Mouse (Mus musculus) forebrain, embryonic 16.5 days (tissue): ENCODE measurements around the gene 1600014C10Rik. TPM values are rescaled to one million over a fixed set of nuclear protein-coding genes. Genes with fewer than 3 reads are reported as not detected.

Experiments used
- ATAC-seq: fragments of 200-750 bp; cut with Nextera tagmentation; 2 replicates; pipeline ENCODE4 v1.8.0; 2017; ENCODE audit warnings: mild to moderate bottlenecking, moderate library complexity
- H3K27ac ChIP-seq: fragments of 300-500 bp; sonication (generic); 2 replicates; pipeline ENCODE4 v1.5.1; 2014; ENCODE audit warnings: low read length, control low read depth
- H3K27me3 ChIP-seq: fragments of 300-500 bp; sonication (generic); replicated peaks from 2 replicates; pipeline ENCODE4 v1.6.1; 2014; ENCODE audit warnings: low read length; ENCODE audit not compliant: control insufficient read depth, insufficient read depth
- H3K36me3 ChIP-seq: fragments of 300-500 bp; sonication (generic); 2 replicates; pipeline ENCODE4 v1.6.1; 2014; ENCODE audit not compliant: control insufficient read depth, insufficient read depth
- H3K4me1 ChIP-seq: fragments of 300-500 bp; sonication (generic); replicated peaks from 2 replicates; pipeline ENCODE4 v1.6.1; 2014; ENCODE audit warnings: low read length; ENCODE audit not compliant: control insufficient read depth, insufficient read depth
- H3K4me2 ChIP-seq: fragments of 300-500 bp; sonication (generic); 2 replicates; pipeline ENCODE4 v1.6.1; 2014; ENCODE audit warnings: mild to moderate bottlenecking, low read length, control low read depth
- H3K4me3 ChIP-seq: fragments of 300-500 bp; sonication (generic); replicated peaks from 2 replicates; pipeline ENCODE4 v1.5.1; 2014; ENCODE audit warnings: mild to moderate bottlenecking, low read length, control low read depth
- H3K9ac ChIP-seq: fragments of 300-500 bp; sonication (generic); replicated peaks from 2 replicates; pipeline ENCODE4 v1.6.1; 2014; ENCODE audit warnings: low read depth, low read length, control low read depth
- H3K9me3 ChIP-seq: fragments of 300-500 bp; sonication (generic); 2 replicates; pipeline ENCODE4 v1.6.1; 2016; ENCODE audit warnings: low read length; ENCODE audit not compliant: control insufficient read depth
- WGBS: fragments of 180-500 bp; shearing (Covaris S2); extraction: QIAGEN DNeasy Blood & Tissue Kit; methylation state at CpG from one replicate; pipeline ENCODE4 v1.1.7; 2014; 5-methylcytosine and 5-hydroxymethylcytosine counted together
- polyA plus RNA-seq: library from polyadenylated mRNA; unstranded; fragments of >200 nt; fragmentation: Nextera tagmentation; extraction: Ambion mirVana; gene quantifications from 2 replicates; pipeline ENCODE4 v1.2.1, GENCODE M21; 2015

The 1600014C10Rik gene
- polyA plus RNA-seq, 1 experiment from 2014 or later: 18.7 TPM

- H3K4me1 ChIP-seq: 0 out of 2 replicates have a peak, but pooled peaks cover 3% of the 10 kb centered on the region
- no peaks in the 10 kb centered on the region for H3K36me3 ChIP-seq
- no peak for ATAC-seq
- no peak overlapping the region for H3K27ac ChIP-seq
- no peaks in the 10 kb centered on the region for H3K27me3 ChIP-seq
- no peak overlapping the region for H3K4me3 ChIP-seq
- H3K9ac ChIP-seq: no peak overlapping the region
- H3K4me2 ChIP-seq: no peak overlapping the region
- WGBS: 25% methylated on average over 2 of the region's 2 CpGs
- no peaks in the 10 kb centered on the region for H3K9me3 ChIP-seq
Measured at GRCm38 (mm10) chr7:38205801-38206200, 22.8 kb downstream of the 1600014C10Rik start.

GRCm38 (mm10) chr7:38206564-38206963 lies 23.5 kb downstream of the 1600014C10Rik start:
- 78% methylated on average over 3 of the region's 3 CpGs for WGBS

GRCm38 (mm10) chr7:38208969-38209368 lies 26.0 kb downstream of the 1600014C10Rik start:
- Histone ChIP-seq H3K4me3 (no peak overlapping the region), H3K9ac (no peak overlapping the region), H3K27ac (no peak overlapping the region), H3K4me1 (no peaks in the 10 kb centered on the region), H3K27me3 (no peaks in the 10 kb centered on the region), H3K36me3 (no peaks in the 10 kb centered on the region), H3K4me2 (no peak overlapping the region), H3K9me3 (no peaks in the 10 kb centered on the region)
- ATAC-seq: no peak
- 72% methylated on average over 3 of the region's 3 CpGs for WGBS

More at GRCm38 (mm10) chr7:38206564-38206963, 23.5 kb downstream of the 1600014C10Rik start:
- H3K27me3 ChIP-seq: no peaks in the 10 kb centered on the region
- no peak overlapping the region for H3K4me2 ChIP-seq
- no peaks in the 10 kb centered on the region for H3K4me1 ChIP-seq
- no peak overlapping the region for H3K27ac ChIP-seq
- no peaks in the 10 kb centered on the region for H3K36me3 ChIP-seq
- ATAC-seq: no peak
- no peak overlapping the region for H3K9ac ChIP-seq
- H3K4me3 ChIP-seq: no peak overlapping the region
- no peaks in the 10 kb centered on the region for H3K9me3 ChIP-seq

DNA sequence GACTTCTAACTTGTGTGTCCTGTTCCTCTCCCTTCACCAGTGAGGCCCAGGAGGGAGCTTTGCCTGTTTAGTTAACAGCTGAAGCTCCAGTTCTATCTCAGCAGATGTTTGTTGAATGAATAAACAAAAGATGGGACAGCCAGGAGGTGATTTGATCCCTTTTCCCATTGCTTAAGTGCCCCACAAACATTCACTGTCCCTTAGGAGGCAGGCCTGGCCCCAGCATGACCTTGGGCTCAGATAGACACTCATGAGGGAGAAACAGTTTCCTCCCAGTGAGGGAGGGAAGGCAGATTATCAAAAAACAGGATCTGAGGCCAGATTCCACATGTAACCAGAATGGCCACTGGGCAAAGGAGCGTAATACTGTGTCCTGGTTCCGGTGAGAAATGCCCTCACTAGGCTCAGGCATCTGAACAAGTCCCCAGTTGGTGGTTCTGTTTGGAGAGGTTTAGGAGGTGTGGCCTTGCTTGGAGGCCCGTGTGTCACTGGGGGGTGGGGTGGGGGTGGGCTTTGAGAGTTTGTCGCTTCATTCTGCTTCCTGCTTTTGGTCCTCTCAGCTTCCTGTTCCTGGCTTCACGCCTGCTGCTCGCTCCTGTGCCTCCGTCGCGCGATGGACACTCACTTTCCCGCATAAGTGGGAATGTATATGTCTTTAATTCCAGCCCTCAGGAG lies 26.6 kb downstream of the 1600014C10Rik start:
- WGBS: 81% methylated on average over 11 of the region's 11 CpGs
- no peaks in the 10 kb centered on the region for H3K9me3 ChIP-seq
- no peak for ATAC-seq
- H3K4me1 ChIP-seq: no peaks in the 10 kb centered on the region
- no peak overlapping the region for H3K4me2 ChIP-seq
- H3K4me3 ChIP-seq: no peak overlapping the region
- H3K36me3 ChIP-seq: no peaks in the 10 kb centered on the region
- H3K27ac ChIP-seq: no peak overlapping the region
- no peaks in the 10 kb centered on the region for H3K27me3 ChIP-seq
- no peak overlapping the region for H3K9ac ChIP-seq

GRCm38 (mm10) chr7:38212651-38213062 lies 29.6 kb downstream of the 1600014C10Rik start:
- Histone ChIP-seq H3K36me3 (no peaks in the 10 kb centered on the region), H3K4me2 (no peak overlapping the region), H3K4me1 (no peaks in the 10 kb centered on the region), H3K27ac (no peak overlapping the region), H3K27me3 (no peaks in the 10 kb centered on the region), H3K4me3 (no peak overlapping the region), H3K9me3 (no peaks in the 10 kb centered on the region), H3K9ac (no peak overlapping the region)
- ATAC-seq: no peak
- 54% methylated on average over 3 of the region's 3 CpGs for WGBS

DNA sequence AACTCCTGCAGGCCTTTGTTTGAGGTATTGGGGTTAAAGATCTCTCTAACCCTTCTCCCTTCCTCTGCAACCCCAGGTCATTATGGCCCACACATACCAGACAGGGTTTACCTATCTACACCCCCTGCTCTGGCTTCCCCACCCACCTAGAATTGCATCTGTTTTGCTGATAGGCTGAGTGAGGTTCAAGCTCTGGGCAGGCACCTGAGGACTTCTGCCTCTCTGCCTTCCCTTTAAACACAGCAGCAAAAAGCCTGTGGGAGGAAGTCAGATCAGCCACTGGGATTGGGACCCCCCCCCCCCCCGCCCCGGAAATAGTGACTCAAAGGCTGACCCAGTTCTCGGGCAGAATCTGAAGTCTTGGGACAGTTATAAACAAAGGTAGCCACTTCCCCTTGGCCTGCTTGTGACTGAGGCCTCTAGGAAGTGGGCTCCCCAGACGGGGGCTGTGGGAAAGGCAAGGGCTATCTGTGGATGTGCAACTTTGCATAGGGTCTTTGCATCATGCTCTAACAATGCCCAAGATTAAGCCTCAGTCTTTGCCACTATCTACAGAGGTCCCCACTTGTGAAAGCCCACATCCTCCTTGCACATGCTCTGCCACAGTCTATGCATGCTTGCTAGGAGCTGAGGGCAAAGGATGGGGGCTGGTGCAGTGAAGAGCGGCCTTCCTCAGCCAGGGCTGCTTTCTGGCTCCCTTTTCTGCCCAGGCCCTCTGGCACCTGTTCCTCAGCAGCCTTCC lies 31.6 kb downstream of the 1600014C10Rik start:
- Histone ChIP-seq H3K4me2 (no peak overlapping the region), H3K4me3 (no peak overlapping the region), H3K27me3 (no peaks in the 10 kb centered on the region), H3K36me3 (no peaks in the 10 kb centered on the region), H3K9me3 (no peaks in the 10 kb centered on the region), H3K4me1 (no peaks in the 10 kb centered on the region), H3K9ac (no peak overlapping the region), H3K27ac (no peak overlapping the region)
- 78% methylated on average over 5 of the region's 5 CpGs for WGBS
- ATAC-seq: no peak

DNA sequence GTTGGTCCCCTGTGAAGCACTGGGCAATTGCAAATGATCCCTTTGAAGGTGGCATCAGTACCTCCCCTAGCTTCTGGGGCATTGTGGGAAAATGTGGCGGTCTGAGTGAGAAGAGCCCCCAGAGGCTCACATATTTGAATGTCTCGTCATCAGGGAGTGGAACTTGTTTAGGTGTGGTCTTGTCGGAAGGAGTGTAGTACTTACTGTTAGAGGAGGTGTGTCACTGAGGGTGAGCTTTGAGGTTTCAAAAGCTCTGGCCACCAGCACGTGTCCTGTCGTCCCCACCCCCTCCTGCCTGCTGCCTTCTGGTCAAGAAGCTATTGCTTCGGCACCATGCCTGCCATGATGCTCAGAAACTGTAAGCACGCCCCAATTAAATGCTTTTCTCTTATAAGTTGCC lies 32.3 kb downstream of the 1600014C10Rik start:
- Histone ChIP-seq H3K4me3 (no peak overlapping the region), H3K27me3 (no peaks in the 10 kb centered on the region), H3K36me3 (no peaks in the 10 kb centered on the region), H3K9ac (no peak overlapping the region), H3K4me2 (no peak overlapping the region), H3K4me1 (no peaks in the 10 kb centered on the region), H3K9me3 (no peaks in the 10 kb centered on the region), H3K27ac (no peak overlapping the region)
- ATAC-seq: no peak
- WGBS: 84% methylated on average over 7 of the region's 7 CpGs

- WGBS: 86% methylated on average over 6 of the region's 6 CpGs
Measured at GRCm38 (mm10) chr7:38215697-38216096, 32.7 kb downstream of the 1600014C10Rik start.

GRCm38 (mm10) chr7:38217417-38218171 lies 34.6 kb downstream of the 1600014C10Rik start:
- H3K27ac ChIP-seq: no peak overlapping the region
- no peaks in the 10 kb centered on the region for H3K4me1 ChIP-seq
- H3K4me3 ChIP-seq: no peak overlapping the region
- no peak overlapping the region for H3K4me2 ChIP-seq
- no peaks in the 10 kb centered on the region for H3K9me3 ChIP-seq
- WGBS: 61% methylated on average over 5 of the region's 5 CpGs
- no peaks in the 10 kb centered on the region for H3K36me3 ChIP-seq
- no peak for ATAC-seq
- no peak overlapping the region for H3K9ac ChIP-seq
- H3K27me3 ChIP-seq: no peaks in the 10 kb centered on the region

More at GRCm38 (mm10) chr7:38215697-38216096, 32.7 kb downstream of the 1600014C10Rik start:
- H3K4me2 ChIP-seq: no peak overlapping the region
- H3K36me3 ChIP-seq: no peaks in the 10 kb centered on the region
- H3K9me3 ChIP-seq: no peaks in the 10 kb centered on the region
- H3K4me3 ChIP-seq: no peak overlapping the region
- H3K4me1 ChIP-seq: no peaks in the 10 kb centered on the region
- ATAC-seq: no peak
- no peak overlapping the region for H3K27ac ChIP-seq
- H3K9ac ChIP-seq: no peak overlapping the region
- no peaks in the 10 kb centered on the region for H3K27me3 ChIP-seq
